Mouse (Mus musculus): ENCODE results near the gene Frmpd3.
"Not testable (repeated sequence)": the region's sequence is repeated elsewhere in the genome, so short reads cannot be mapped to it uniquely, and the experiment has no call there.

Frmpd3 gene

GRCm38 (mm10) chrX:140341656-140342392 lies at the start of gene Frmpd3:
Gene Frmpd3 (plus strand): TSS chrX:140342263.
- CTCF ChIA-PET = no interaction called here

GRCm38 (mm10) chrX:140303731-140304130 lies 38.3 kb upstream of the Frmpd3 start:
- CTCF ChIA-PET = no interaction called here

GRCm38 (mm10) chrX:140305652-140306051 lies 36.4 kb upstream of the Frmpd3 start:
- CTCF ChIA-PET = no interaction called here

GRCm38 (mm10) chrX:140317931-140318330 lies 24.1 kb upstream of the Frmpd3 start:
- CTCF ChIA-PET = no interaction called here

- CTCF ChIA-PET = no interaction called here
These were observed 22.9 kb upstream of the Frmpd3 start for GRCm38 (mm10) chrX:140319131-140319530.

- CTCF ChIA-PET = not testable (repeated sequence)
These were observed 21.4 kb upstream of the Frmpd3 start for GRCm38 (mm10) chrX:140320671-140321070.

GRCm38 (mm10) chrX:140342393-140343163 lies 515 bp downstream of the Frmpd3 start:
- CTCF ChIA-PET = no interaction called here

- CTCF ChIA-PET = no interaction called here
These were observed 33.6 kb downstream of the Frmpd3 start for GRCm38 (mm10) chrX:140375628-140376027.

GRCm38 (mm10) chrX:140399986-140400385 lies 57.9 kb downstream of the Frmpd3 start:
- CTCF ChIA-PET = no interaction called here

- CTCF ChIA-PET = no interaction called here
These were observed 60.8 kb downstream of the Frmpd3 start for GRCm38 (mm10) chrX:140402904-140403303.

GRCm38 (mm10) chrX:140406079-140406478 lies 64.0 kb downstream of the Frmpd3 start:
- CTCF ChIA-PET = no interaction called here

- CTCF ChIA-PET = no interaction called here
These were observed 64.4 kb downstream of the Frmpd3 start for GRCm38 (mm10) chrX:140406501-140406900.

GRCm38 (mm10) chrX:140407593-140407992 lies 65.5 kb downstream of the Frmpd3 start:
- CTCF ChIA-PET = no interaction called here

GRCm38 (mm10) chrX:140418467-140418866 lies 76.4 kb downstream of the Frmpd3 start:
- CTCF ChIA-PET = no interaction called here

- CTCF ChIA-PET = no interaction called here
These were observed 85.1 kb downstream of the Frmpd3 start for GRCm38 (mm10) chrX:140427124-140427523.

- CTCF ChIA-PET = no interaction called here
These were observed 86.2 kb downstream of the Frmpd3 start for GRCm38 (mm10) chrX:140428252-140428651.

- CTCF ChIA-PET = no interaction called here
These were observed 87.9 kb downstream of the Frmpd3 start for GRCm38 (mm10) chrX:140429985-140430384.

GRCm38 (mm10) chrX:140430506-140430905 lies 88.4 kb downstream of the Frmpd3 start:
- CTCF ChIA-PET = no interaction called here

GRCm38 (mm10) chrX:140431981-140432380 lies 89.9 kb downstream of the Frmpd3 start:
- CTCF ChIA-PET = no interaction called here

GRCm38 (mm10) chrX:140432786-140433185 lies 90.7 kb downstream of the Frmpd3 start:
- CTCF ChIA-PET = no interaction called here

GRCm38 (mm10) chrX:140437906-140438305 lies 95.8 kb downstream of the Frmpd3 start:
- CTCF ChIA-PET = no interaction called here

- CTCF ChIA-PET = no interaction called here
These were observed 103.5 kb downstream of the Frmpd3 start for GRCm38 (mm10) chrX:140445551-140445950.

GRCm38 (mm10) chrX:140450071-140450470 lies 108.0 kb downstream of the Frmpd3 start:
- CTCF ChIA-PET = no interaction called here

All from spleen, embryonic (tissue).